Comparison of ENCODE assay signal across 15 mouse cellular contexts in genomic region chr17:32268540-32268960, GRCm38 (mm10). TPM values are rescaled to one million over a fixed set of nuclear protein-coding genes. Genes with fewer than 3 reads are reported as not detected.
A peak's percentile ranks its signal among the peaks of the same experiment; 100 is the strongest.
DNase-seq lines count a peak whose midpoint lies in the region; ATAC-seq lines count a peak whose summit lies in the region.
"Had no signal": no experiment of that assay in that cellular context is flagged by ENCODE, and none has a peak within 500 bp of the region (broad histone marks: within the 10 kb centered on the region; RNA-seq: fewer than 3 reads in every experiment).

No protein-coding gene starts in this region.

- no peaks in the 10 kb centered on the region for H3K9me3 ChIP-seq in heart, embryonic 16.5 days (replicated peaks; ENCODE audit: control insufficient read depth, low read length)
- no peaks in the 10 kb centered on the region for H3K9me3 ChIP-seq in heart, embryonic 11.5 days (replicated peaks; ENCODE audit: control insufficient read depth, low read length)
- H3K9me3 ChIP-seq in forebrain, embryonic 10.5 days: no peaks in the 10 kb centered on the region
- H3K9me3 ChIP-seq: embryonic facial prominence, embryonic 13.5 days had no signal

- no peak overlapping the region for H3K4me2 ChIP-seq in heart, embryonic 16.5 days (ENCODE audit: low read depth, low read length)
- no peak overlapping the region for H3K4me2 ChIP-seq in heart, embryonic 11.5 days
- H3K4me2 ChIP-seq: embryonic facial prominence, embryonic 13.5 days had no signal

- no peak overlapping the region for H3K4me3 ChIP-seq in heart, embryonic 16.5 days (ENCODE audit: low read length)
- H3K4me3 ChIP-seq in heart, embryonic 11.5 days (ENCODE audit: low read depth, low read length): no peak overlapping the region
- H3K4me3 ChIP-seq in forebrain, embryonic 10.5 days: no peak overlapping the region
- H3K4me3 ChIP-seq: embryonic facial prominence, embryonic 13.5 days; myocyte had no signal

- H3K36me3 ChIP-seq in heart, embryonic 16.5 days (ENCODE audit: control insufficient read depth, insufficient read depth): no peaks in the 10 kb centered on the region
- H3K36me3 ChIP-seq in heart, embryonic 11.5 days (ENCODE audit: control insufficient read depth, insufficient read depth, low read length): no peaks in the 10 kb centered on the region; the same call in 1 of the 2 replicates
- H3K36me3 ChIP-seq in forebrain, embryonic 10.5 days (replicated peaks): peaks cover 38% of the 10 kb centered on the region
- H3K36me3 ChIP-seq: embryonic facial prominence, embryonic 13.5 days had no signal

- H3K4me1 ChIP-seq in heart, embryonic 16.5 days (ENCODE audit: control insufficient read depth, insufficient read depth, low read length): peaks cover 33% of the 10 kb centered on the region
- H3K4me1 ChIP-seq in heart, embryonic 11.5 days (ENCODE audit: control insufficient read depth, insufficient read depth, low read length): no peaks in the 10 kb centered on the region
- H3K4me1 ChIP-seq in forebrain, embryonic 10.5 days: 0 out of 2 replicates have a peak, but pooled peaks cover 3% of the 10 kb centered on the region
- H3K4me1 ChIP-seq: embryonic facial prominence, embryonic 13.5 days had no signal

- H3K9ac ChIP-seq in heart, embryonic 16.5 days (ENCODE audit: low read length): no peak overlapping the region
- H3K9ac ChIP-seq in heart, embryonic 11.5 days (ENCODE audit: low read depth, low read length): no peak overlapping the region
- H3K9ac ChIP-seq: embryonic facial prominence, embryonic 13.5 days had no signal

- peak; percentile 41 for DNase-seq in testis, postnatal 14 days (ENCODE audit: low spot score)
- no peak for DNase-seq in testis, postnatal 10 days (ENCODE audit: low spot score)
- DNase-seq in cerebellum, postnatal 10 days: peak; percentile 73 to 75
- no peak for DNase-seq in retina, embryonic 14.5 days (ENCODE audit: low spot score)
- DNase-seq in forebrain, embryonic 10.5 days (ENCODE audit: extremely low spot score, low spot score): no peak
- no peak for DNase-seq in right cerebral cortex, postnatal 36 days (ENCODE audit: low spot score in 2 of 2)
- DNase-seq: right cerebral cortex, postnatal 25 days; thymus, adult 2 months had no signal

- H3K27me3 ChIP-seq in heart, embryonic 16.5 days (ENCODE audit: control insufficient read depth, insufficient read depth, low read length): no peaks in the 10 kb centered on the region
- H3K27me3 ChIP-seq in heart, embryonic 11.5 days (ENCODE audit: control insufficient read depth, insufficient read depth, low read length): no peaks in the 10 kb centered on the region
- no peaks in the 10 kb centered on the region for H3K27me3 ChIP-seq in forebrain, embryonic 10.5 days (ENCODE audit: poor library complexity, severe bottlenecking)
- H3K27me3 ChIP-seq: CH12.LX; embryonic facial prominence, embryonic 13.5 days had no signal

- ATAC-seq in heart, embryonic 16.5 days (replicated peaks; ENCODE audit: extremely low read depth, insufficient read depth, low FRiP score): 0 out of 2 replicates have a peak, but pooled peaks have one; percentile 64
- no peak for ATAC-seq in heart, embryonic 11.5 days (replicated peaks; ENCODE audit: insufficient number of reproducible peaks, low FRiP score, low TSS enrichment)
- ATAC-seq: activated CD4-positive, CD25-positive, alpha-beta regulatory T cell, adult 4 months; intestine, embryonic 16.5 days had no signal

- 63% methylated on average over 3 of the region's 3 CpGs for WGBS in heart, embryonic 16.5 days
- WGBS in heart, embryonic 11.5 days (ENCODE audit: insufficient replicate concordance): 94% methylated on average over 3 of the region's 3 CpGs
- 97% methylated on average over 3 of the region's 3 CpGs for WGBS in forebrain, embryonic 10.5 days

- H3K27ac ChIP-seq in heart, embryonic 16.5 days (ENCODE audit: low read length): peak overlapping the region; percentile 49
- no peak overlapping the region for H3K27ac ChIP-seq in heart, embryonic 11.5 days (ENCODE audit: low read depth, low read length)
- H3K27ac ChIP-seq in forebrain, embryonic 10.5 days: no peak overlapping the region
- H3K27ac ChIP-seq: embryonic facial prominence, embryonic 13.5 days had no signal

RNA-seq across cellular contexts. Expression of gene Brd4, which starts 16.0 kb away (rescaled TPM):
- polyA plus RNA-seq in heart, embryonic 16.5 days (2015; fragmentation: Nextera tagmentation; extraction: Ambion mirVana): 54.1 and 55.4 TPM in 2 replicates
- 67.1 and 76.2 TPM in 2 replicates for polyA plus RNA-seq in heart, embryonic 11.5 days (2014; fragmentation: Nextera tagmentation; extraction: Ambion mirVana)
- polyA plus RNA-seq in forebrain, embryonic 10.5 days (2016; fragmentation: Nextera tagmentation; extraction: Ambion mirVana): 112 and 113 TPM in 2 replicates

RNA-seq across cellular contexts. Expression of gene Akap8, which starts 52.5 kb away (rescaled TPM):
- 75.8 and 81.4 TPM in 2 replicates for polyA plus RNA-seq in heart, embryonic 16.5 days (2015; fragmentation: Nextera tagmentation; extraction: Ambion mirVana)
- polyA plus RNA-seq in heart, embryonic 11.5 days (2014; fragmentation: Nextera tagmentation; extraction: Ambion mirVana): 44.2 and 44.3 TPM in 2 replicates
- 144 and 147 TPM in 2 replicates for polyA plus RNA-seq in forebrain, embryonic 10.5 days (2016; fragmentation: Nextera tagmentation; extraction: Ambion mirVana)

Comparison
In these comparisons a context has a peak if more than half of its experiments do, and no peak if none do; other contexts are left out.
1. DNase-seq: peak in testis, postnatal 14 days (single experiment) and cerebellum, postnatal 10 days (2 of 2); none in testis, postnatal 10 days (single experiment), retina, embryonic 14.5 days (single experiment), forebrain, embryonic 10.5 days (single experiment) and right cerebral cortex, postnatal 36 days (0 of 2).